Mouse (Mus musculus): ENCODE results near the gene Senp8. TPM values are rescaled to one million over a fixed set of nuclear protein-coding genes. Genes with fewer than 3 reads are reported as not detected.

Senp8 gene
- polyA plus RNA-seq, 2 experiments = 5.1 to 9.4 TPM

DNA sequence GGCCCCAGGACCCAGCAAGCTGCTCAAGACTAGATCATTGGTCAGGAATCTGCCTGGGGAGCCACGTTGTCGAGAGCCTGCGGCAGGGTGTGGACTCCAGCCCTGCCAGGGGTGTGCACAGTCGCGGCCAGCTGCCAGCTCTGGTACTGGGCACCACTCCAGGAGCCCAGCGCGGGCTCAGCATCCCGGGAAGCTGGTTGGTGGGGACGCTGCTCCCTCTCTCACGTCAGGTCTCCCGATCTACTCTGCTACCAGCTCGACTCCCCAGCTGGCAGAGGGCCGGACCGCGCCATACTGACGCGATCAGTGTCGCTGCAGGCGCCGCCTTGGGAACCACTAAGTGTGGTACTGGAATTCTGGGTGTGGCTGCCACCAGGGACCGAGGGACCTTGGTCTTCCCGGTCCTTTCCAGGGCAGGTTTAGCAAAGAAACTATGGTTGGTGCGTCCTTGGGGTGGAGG lies 58.8 kb downstream of the Senp8 start:
- H3K27me3 ChIP-seq (ENCODE audit: control insufficient read depth, insufficient read depth, low read length) = no peaks in the 10 kb centered on the region
- peak overlapping the region; percentile 55 for H3K4me2 ChIP-seq (replicated peaks; ENCODE audit: low read depth, low read length, severe bottlenecking)
- no peaks in the 10 kb centered on the region for H3K9me3 ChIP-seq (ENCODE audit: control insufficient read depth, low read length)
- no peak for TF ChIP-seq POLR2A (IDR thresholded peaks at IDR 0.05; ENCODE audit: borderline replicate concordance, extremely low read depth, insufficient read depth, insufficient read length)
- peak overlapping the region; percentile 32 for H3K4me3 ChIP-seq (replicated peaks; ENCODE audit: low read length)
- DNase-seq (ENCODE audit: low spot score) (peak; percentile 83), ATAC-seq (ENCODE audit: low FRiP score, low read depth) (peak; percentile 82)
- peaks cover 14% of the 10 kb centered on the region for H3K4me1 ChIP-seq (ENCODE audit: control insufficient read depth, insufficient read depth, low read length)
- H3K9ac ChIP-seq (ENCODE audit: low read depth, low read length, severe bottlenecking) = peak overlapping the region; percentile 29; the same call in 1 of the 2 replicates
- H3K36me3 ChIP-seq (ENCODE audit: control insufficient read depth, insufficient read depth, low read length) = no peaks in the 10 kb centered on the region
- H3K27ac ChIP-seq (replicated peaks; ENCODE audit: low read depth, low read length) = peak overlapping the region; percentile 61; the same call in 1 of the 2 replicates
- WGBS = 3% methylated on average over 22 of the region's 23 CpGs

- Histone ChIP-seq H3K36me3 (ENCODE audit: control insufficient read depth, insufficient read depth, low read length) (no peaks in the 10 kb centered on the region), H3K4me1 (ENCODE audit: control insufficient read depth, insufficient read depth, low read length) (peaks cover 9% of the 10 kb centered on the region), H3K27me3 (ENCODE audit: control insufficient read depth, insufficient read depth, low read length) (no peaks in the 10 kb centered on the region), H3K4me3 (replicated peaks; ENCODE audit: low read length) (no peak overlapping the region), H3K27ac (replicated peaks; ENCODE audit: low read depth, low read length) (no peak overlapping the region), H3K4me2 (replicated peaks; ENCODE audit: low read depth, low read length, severe bottlenecking) (no peak overlapping the region), H3K9ac (ENCODE audit: low read depth, low read length, severe bottlenecking) (no peak overlapping the region), H3K9me3 (ENCODE audit: control insufficient read depth, low read length) (no peaks in the 10 kb centered on the region)
- DNase-seq (ENCODE audit: low spot score) (no peak), ATAC-seq (ENCODE audit: low FRiP score, low read depth) (no peak)
- 31% methylated on average over 6 of the region's 6 CpGs for WGBS
- TF ChIP-seq POLR2A (IDR thresholded peaks at IDR 0.05; ENCODE audit: borderline replicate concordance, extremely low read depth, insufficient read depth, insufficient read length) = no peak
These were observed 63.0 kb downstream of the Senp8 start for GRCm38 (mm10) chr9:59687416-59688046.

Other genes with a start within 250 kb of the Senp8 start
- gene Hexa, start 211.2 kb downstream of the Senp8 start, polyA plus RNA-seq (2012; rRNA removed) = 82.0 and 110 TPM in 2 replicates
- gene Hexa, start 211.2 kb downstream of the Senp8 start, polyA plus RNA-seq (2014; fragmentation: Nextera tagmentation; extraction: Ambion mirVana) = 94.9 and 109 TPM in 2 replicates
- gene Tmem202, start 210.9 kb downstream of the Senp8 start, polyA plus RNA-seq (2012; rRNA removed) = 0.10 TPM in 2 replicates
- not detected in 2 replicates for gene Tmem202, start 210.9 kb downstream of the Senp8 start, polyA plus RNA-seq (2014; fragmentation: Nextera tagmentation; extraction: Ambion mirVana)
- 0.06 and 0.16 TPM in 2 replicates for gene Celf6, start 172.8 kb downstream of the Senp8 start, polyA plus RNA-seq (2012; rRNA removed)
- not detected in 2 replicates for gene Celf6, start 172.8 kb downstream of the Senp8 start, polyA plus RNA-seq (2014; fragmentation: Nextera tagmentation; extraction: Ambion mirVana)
- 55.2 and 57.0 TPM in 2 replicates for gene Parp6, start 133.4 kb downstream of the Senp8 start, polyA plus RNA-seq (2012; rRNA removed)
- 20.3 and 31.1 TPM in 2 replicates for gene Parp6, start 133.4 kb downstream of the Senp8 start, polyA plus RNA-seq (2014; fragmentation: Nextera tagmentation; extraction: Ambion mirVana)
- 826 and 988 TPM in 2 replicates for gene Pkm, start 94.3 kb downstream of the Senp8 start, polyA plus RNA-seq (2012; rRNA removed)
- gene Pkm, start 94.3 kb downstream of the Senp8 start, polyA plus RNA-seq (2014; fragmentation: Nextera tagmentation; extraction: Ambion mirVana) = 1,025 and 1,058 TPM in 2 replicates
- gene Gramd2, start 70.6 kb downstream of the Senp8 start, polyA plus RNA-seq (2012; rRNA removed) = 10.5 and 11.7 TPM in 2 replicates
- 1.6 and 3.1 TPM in 2 replicates for gene Gramd2, start 70.6 kb downstream of the Senp8 start, polyA plus RNA-seq (2014; fragmentation: Nextera tagmentation; extraction: Ambion mirVana)
- 13.6 and 13.9 TPM in 2 replicates for gene Myo9a, start 186 bp upstream of the Senp8 start, polyA plus RNA-seq (2012; rRNA removed)
- 19.2 and 20.5 TPM in 2 replicates for gene Myo9a, start 186 bp upstream of the Senp8 start, polyA plus RNA-seq (2014; fragmentation: Nextera tagmentation; extraction: Ambion mirVana)
- 2.3 and 2.7 TPM in 2 replicates for gene Nr2e3, start 209.9 kb upstream of the Senp8 start, polyA plus RNA-seq (2012; rRNA removed)
- gene Nr2e3, start 209.9 kb upstream of the Senp8 start, polyA plus RNA-seq (2014; fragmentation: Nextera tagmentation; extraction: Ambion mirVana) = 1.8 and 2.1 TPM in 2 replicates

Measured in limb, embryonic 14.5 days (tissue).